Mouse (Mus musculus) CD8-positive naive resting alpha-beta T cell, adult 57 days (primary cell): ENCODE results near the gene Slc35a1. TPM values are rescaled to one million over a fixed set of nuclear protein-coding genes. Genes with fewer than 3 reads are reported as not detected.

Experiments used
- total RNA-seq: library from RNA; stranded (reverse); gene quantifications from one replicate; pipeline ENCODE4 v1.2.4, GENCODE M21; 2023

Slc35a1 gene
- total RNA-seq = 16.1 TPM

DNA sequence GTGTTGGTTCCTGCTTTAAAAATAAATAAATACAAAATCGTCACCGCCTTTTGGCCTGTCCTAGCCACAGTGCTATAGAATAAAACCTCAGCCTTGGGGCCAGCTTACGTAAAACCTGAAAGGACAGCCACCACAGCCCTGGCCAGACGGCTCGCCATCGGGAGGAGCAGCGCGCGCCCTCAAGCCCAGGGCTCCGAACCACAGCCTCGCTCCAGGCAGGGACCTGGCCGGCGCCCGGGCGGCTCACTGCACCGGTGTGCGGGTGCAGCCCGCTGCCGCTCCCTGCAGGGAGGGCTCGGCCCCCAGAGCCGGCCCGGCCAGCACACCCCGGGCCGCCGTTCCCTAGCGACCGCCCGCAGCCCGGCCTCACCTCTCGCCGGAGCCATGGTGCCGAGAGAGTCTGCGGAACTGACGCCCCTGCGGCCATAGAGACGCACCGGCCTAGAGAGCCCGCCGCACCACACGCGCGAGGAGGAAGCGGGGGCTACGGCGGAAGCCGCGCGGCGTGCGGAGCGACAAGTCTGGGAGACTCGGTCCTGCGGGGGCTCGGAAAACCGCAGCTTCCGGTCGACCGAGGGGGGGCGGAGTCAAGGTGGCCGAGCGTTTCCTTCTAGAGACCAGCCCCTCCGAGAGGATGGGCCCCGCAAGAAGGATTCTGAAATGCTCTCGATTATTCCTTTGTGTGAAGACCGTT is at the start of gene Slc35a1:
TSS of gene Slc35a1 (minus strand) at position 565 of the 694 bp plus-strand sequence.

DNA sequence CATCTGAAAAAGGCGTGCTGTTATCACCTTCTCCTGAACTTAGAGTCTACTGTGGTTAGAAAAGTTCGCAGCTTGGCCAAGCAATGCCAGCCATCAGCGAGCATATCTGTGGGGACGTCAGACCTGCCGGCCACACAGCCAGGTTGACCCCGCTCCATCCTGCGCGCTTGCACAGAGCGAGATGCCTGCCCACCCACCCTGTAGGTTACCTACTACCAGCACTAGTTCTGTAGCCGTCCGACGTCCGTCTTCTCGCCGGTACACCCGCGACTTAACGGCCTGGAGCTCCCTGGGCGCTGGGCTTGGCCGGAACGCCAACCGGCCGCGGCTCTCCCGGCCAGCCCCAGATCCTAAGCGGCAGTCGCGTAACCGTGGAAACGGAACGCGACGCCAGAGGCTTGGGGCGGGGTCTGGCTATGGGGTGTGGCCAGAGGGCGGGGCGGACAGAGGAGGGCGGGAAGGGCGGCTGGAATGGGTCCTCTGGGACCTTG is 42.7 kb upstream of the Slc35a1 start, which contains the start of gene Cfap206:
TSS of gene Cfap206 (minus strand) at position 356 of the 491 bp plus-strand sequence.

DNA sequence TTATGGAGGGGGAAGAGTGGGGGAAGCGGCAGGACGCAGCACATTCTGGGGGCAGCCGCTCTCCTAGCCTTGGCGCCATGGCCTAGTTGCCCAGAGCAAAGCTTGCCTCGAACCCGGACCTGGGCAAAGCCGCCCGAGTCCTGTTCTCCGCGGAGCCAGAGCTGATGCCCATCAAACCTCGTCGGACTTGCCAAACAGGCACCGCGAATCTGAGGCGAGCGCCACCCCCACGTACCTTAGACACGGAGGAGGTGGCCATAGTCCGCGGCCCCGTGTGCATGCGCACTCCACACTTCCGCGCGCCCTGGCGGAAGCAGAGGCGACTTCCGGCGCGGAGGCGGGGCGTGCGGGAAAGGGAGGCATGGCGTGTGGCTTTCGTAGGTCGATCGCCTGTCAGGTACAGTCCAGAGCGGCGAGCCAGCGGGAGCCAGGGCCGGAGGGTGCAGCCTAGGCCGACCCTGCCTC is 72.6 kb downstream of the Slc35a1 start, which contains the start of the genes Orc3 and Rars2:
TSS of gene Orc3 (minus strand) at position 315 of the 465 bp plus-strand sequence.
TSS of gene Rars2 (plus strand) at position 328 of the 465 bp plus-strand sequence.

Other genes with a start within 250 kb of the Slc35a1 start
- gene Akirin2, start 136.5 kb downstream of the Slc35a1 start, total RNA-seq = 63.0 TPM
- 112 TPM for gene Orc3, start 72.5 kb downstream of the Slc35a1 start, total RNA-seq
- gene Rars2, start 72.5 kb downstream of the Slc35a1 start, total RNA-seq = 19.9 TPM
- not detected for gene Cfap206, start 42.8 kb upstream of the Slc35a1 start, total RNA-seq
- gene Gm136, start 68.8 kb upstream of the Slc35a1 start, total RNA-seq = not detected
- 14.9 TPM for gene Smim8, start 91.0 kb upstream of the Slc35a1 start, total RNA-seq
- 69.4 TPM for gene Zfp292, start 195.5 kb upstream of the Slc35a1 start, total RNA-seq
- not detected for gene Cga, start 206.3 kb upstream of the Slc35a1 start, total RNA-seq